Mouse (Mus musculus) pancreas, adult 10 weeks (tissue): ENCODE data around the gene Pla2g12a. TPM values are rescaled to one million over a fixed set of nuclear protein-coding genes. Genes with fewer than 3 reads are reported as not detected.

Source experiments
- polyA plus RNA-seq: library from polyadenylated mRNA; stranded (reverse); fragments of 350-450 nt; fragmentation: Illumina TruSeq; extraction: RNeasy Lipid Tissue Mini Kit (QIAGEN cat#74804); gene quantifications from one replicate; pipeline ENCODE4 v1.2.3, GENCODE M21; 2015; ENCODE audit warnings: low read depth, low replicate concordance; ENCODE audit not compliant: insufficient read depth

The Pla2g12a gene
- polyA plus RNA-seq, result 7.7 TPM

DNA sequence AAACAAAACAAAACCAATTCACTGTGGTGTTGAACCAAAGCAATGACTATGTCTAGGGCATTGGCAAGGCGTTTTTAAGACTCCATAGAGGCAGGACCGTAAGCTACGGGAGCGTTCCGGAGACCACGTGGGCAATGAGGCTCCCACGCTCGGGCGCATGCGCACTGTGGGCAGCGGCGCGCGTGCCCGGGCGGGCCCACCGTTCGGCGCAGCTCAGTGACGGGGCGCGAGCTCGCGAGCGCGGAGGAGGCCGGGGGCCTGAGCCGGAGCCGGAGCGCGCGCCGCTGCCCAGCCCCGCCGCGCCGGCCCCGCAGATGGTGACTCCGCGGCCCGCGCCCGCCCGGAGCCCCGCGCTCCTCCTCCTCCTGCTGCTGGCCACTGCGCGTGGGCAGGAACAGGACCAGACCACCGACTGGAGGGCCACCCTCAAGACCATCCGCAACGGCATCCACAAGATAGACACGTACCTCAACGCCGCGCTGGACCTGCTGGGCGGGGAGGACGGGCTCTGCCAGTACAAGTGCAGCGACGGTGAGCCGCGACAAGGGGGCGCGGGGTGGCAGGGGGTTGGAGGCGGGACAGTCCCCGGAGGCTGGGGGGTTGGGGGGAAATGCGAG is at the start of gene Pla2g12a:
TSS of gene Pla2g12a (plus strand) at position 202 of the 617 bp plus-strand sequence.

DNA sequence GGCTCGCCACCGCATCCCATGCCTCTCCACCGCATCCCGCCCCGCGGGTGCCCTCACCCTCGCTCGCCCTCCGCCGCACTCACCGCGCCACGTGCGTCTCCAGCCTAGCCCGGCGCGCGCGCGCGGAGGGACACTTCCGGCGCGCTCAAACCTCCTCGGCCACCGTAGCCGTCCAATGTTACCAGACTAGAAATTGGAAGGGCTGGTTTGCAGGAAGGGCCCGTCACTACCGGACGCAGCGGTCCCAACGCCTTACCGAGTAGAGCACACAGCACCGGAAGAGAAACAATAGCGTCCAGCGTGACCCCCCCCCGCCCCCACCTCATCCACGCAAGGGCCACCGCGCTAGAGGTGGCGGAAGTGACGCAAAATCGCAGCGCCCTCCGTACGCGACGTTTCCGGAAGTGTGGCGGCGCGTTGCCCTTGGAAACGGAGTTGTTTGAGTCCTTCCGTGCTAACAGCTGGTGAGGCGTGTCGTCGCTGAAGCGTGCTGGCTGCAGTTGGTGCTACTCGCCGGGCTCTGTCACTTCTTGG is 47.3 kb upstream of the Pla2g12a start, which contains the start of gene Gar1:
TSS of gene Gar1 (minus strand) at position 362 of the 534 bp plus-strand sequence.

DNA sequence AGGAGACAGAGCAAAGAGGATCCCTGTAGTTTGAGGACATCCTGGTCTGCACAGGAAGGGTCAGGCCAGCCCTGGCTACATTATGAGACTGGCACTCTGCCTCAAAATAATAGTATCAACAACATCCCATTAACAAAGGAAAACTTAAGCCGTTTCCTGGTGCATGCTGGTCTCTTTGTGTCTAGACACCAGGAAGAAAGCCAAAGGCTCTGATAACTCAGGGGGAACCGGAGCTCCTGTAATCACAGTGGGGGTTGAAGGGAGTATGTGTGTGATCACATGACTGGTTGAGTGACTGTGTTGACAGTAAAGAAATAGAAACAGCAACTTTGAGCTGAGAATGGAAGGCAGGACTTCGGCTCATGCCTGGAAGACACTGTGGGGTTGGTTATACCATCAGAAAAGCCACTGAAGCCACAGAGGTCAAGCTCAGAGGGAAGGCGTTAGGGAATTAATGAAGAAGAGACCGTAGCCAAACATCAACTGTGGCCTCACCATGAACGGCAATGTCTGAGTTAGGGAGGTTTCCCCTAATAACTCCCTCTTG is 42.9 kb upstream of the Pla2g12a start, which contains the start of gene Cfi:
TSS of gene Cfi (plus strand) at position 497 of the 547 bp plus-strand sequence.

DNA sequence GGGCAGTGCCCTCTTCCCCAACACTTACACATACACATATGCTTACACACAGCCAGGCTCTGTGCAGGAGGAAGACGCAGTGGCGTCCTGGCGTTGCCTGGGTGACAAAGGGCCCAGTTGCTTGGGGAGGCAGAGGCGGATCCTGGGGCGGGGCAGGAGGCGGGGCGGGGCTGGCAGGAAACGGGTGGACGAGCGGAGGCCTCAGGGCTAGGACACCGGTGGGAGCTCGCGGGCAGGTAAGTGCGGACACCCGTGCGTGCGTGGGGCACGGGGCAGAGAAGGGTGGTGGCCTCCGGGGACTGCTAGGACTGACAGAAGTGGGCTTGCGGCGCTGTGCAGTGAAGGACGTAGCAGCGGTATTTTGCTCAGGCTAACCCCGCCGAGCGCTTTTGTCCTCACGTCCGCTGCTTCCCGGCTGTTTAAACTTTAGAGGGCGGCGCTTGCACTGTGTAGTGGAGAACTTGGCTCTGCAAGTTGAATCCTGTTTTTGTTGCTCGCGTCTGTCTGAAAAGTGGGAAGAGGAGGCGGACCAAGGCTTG is 22.9 kb downstream of the Pla2g12a start, which contains the start of gene Casp6:
TSS of gene Casp6 (plus strand) at position 155 of the 539 bp plus-strand sequence.

Other genes with a start within 250 kb of the Pla2g12a start
- gene Egf, start 123.3 kb upstream of the Pla2g12a start, polyA plus RNA-seq, result 5.6 TPM
- gene Lrit3, start 74.6 kb upstream of the Pla2g12a start, polyA plus RNA-seq, result not detected
- not detected for gene Rrh, start 56.0 kb upstream of the Pla2g12a start, polyA plus RNA-seq
- 6.6 TPM for gene Gar1, start 47.2 kb upstream of the Pla2g12a start, polyA plus RNA-seq
- gene Cfi, start 42.7 kb upstream of the Pla2g12a start, polyA plus RNA-seq, result not detected
- gene Casp6, start 22.8 kb downstream of the Pla2g12a start, polyA plus RNA-seq, result 5.1 TPM
- gene Mcub, start 91.6 kb downstream of the Pla2g12a start, polyA plus RNA-seq, result 6.4 TPM
- gene Sec24b, start 182.9 kb downstream of the Pla2g12a start, polyA plus RNA-seq, result 15.6 TPM